Mouse (Mus musculus) embryonic facial prominence, embryonic 10.5 days (tissue): ENCODE measurements at regions not wholly inside any gene's neighbourhood (a gene's known extent, or its start where the extent isn't known, plus 50 kb on each side); places are given as distances from the start of the nearest gene placed in this dataset.
A peak's percentile ranks its signal among the peaks of the same experiment; 100 is the strongest.

Experiments used
- DNase-seq: peaks from one replicate; pipeline ENCODE4 v3.0.0-alpha.2; 2017; ENCODE audit warnings: low spot score
- H3K27ac ChIP-seq: fragments of 300-500 bp; sonication (generic); replicated peaks from 2 replicates; pipeline ENCODE4 v1.5.1; 2016; ENCODE audit warnings: mild to moderate bottlenecking
- H3K27me3 ChIP-seq: fragments of 300-500 bp; sonication (generic); replicated peaks from 2 replicates; pipeline ENCODE4 v1.6.1; 2016; ENCODE audit warnings: low read depth, mild to moderate bottlenecking; ENCODE audit not compliant: poor library complexity, severe bottlenecking
- H3K36me3 ChIP-seq: fragments of 300-500 bp; sonication (generic); replicated peaks from 2 replicates; pipeline ENCODE4 v1.6.1; 2016; ENCODE audit warnings: mild to moderate bottlenecking, moderate library complexity
- H3K4me1 ChIP-seq: fragments of 300-500 bp; sonication (generic); 2 replicates; pipeline ENCODE4 v1.6.1; 2016
- H3K4me3 ChIP-seq: fragments of 300-500 bp; sonication (generic); 2 replicates; pipeline ENCODE4 v1.5.1; 2016; ENCODE audit warnings: mild to moderate bottlenecking, moderate library complexity
- H3K9me3 ChIP-seq: fragments of 300-500 bp; sonication (generic); 2 replicates; pipeline ENCODE4 v1.6.1; 2016; ENCODE audit warnings: mild to moderate bottlenecking
- WGBS: fragments of 180-500 bp; shearing (Covaris S2); methylation state at CpG from one replicate; pipeline ENCODE4 v1.1.7; 2016; 5-methylcytosine and 5-hydroxymethylcytosine counted together

DNA sequence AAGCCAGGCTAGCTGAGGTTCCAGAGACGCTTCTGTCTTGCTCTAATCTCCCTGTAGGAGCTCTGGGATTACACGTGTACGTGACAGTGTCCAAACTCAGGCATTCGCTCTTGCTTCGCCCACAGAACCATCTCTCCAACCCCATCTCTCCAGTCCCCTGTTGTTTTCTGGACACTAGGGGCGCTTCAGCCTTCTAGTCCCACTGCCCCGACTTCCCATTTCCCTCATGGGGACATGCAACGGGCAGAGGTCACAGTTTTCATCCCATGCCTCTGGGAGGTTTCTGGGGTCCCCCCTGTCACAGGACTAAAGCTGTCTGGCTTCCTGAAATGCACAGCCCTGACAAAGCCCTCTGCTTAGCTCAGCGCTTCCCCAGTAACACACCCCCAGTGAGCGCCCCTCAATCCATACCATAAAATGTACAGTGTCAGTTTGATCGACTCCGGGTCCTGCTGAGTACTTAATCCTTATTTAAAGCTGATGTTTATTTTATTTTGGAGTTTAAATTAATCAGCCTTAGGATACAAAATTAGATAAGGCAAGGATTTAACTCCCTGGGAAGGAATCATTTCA, 208.9 kb upstream of the Kcnab2 start:
- Histone ChIP-seq H3K27ac (no peak overlapping the region), H3K4me3 (no peak overlapping the region)

GRCm38 (mm10) chr4:152674140-152674539, 196.5 kb upstream of the Kcnab2 start:
- H3K27me3 ChIP-seq = no peaks in the 10 kb centered on the region
- no peak overlapping the region for H3K4me3 ChIP-seq
- no peak overlapping the region for H3K27ac ChIP-seq
- H3K9me3 ChIP-seq = peaks cover 6% of the 10 kb centered on the region; the same call in 1 of the 2 replicates
- H3K36me3 ChIP-seq = no peaks in the 10 kb centered on the region
- no peaks in the 10 kb centered on the region for H3K4me1 ChIP-seq
- no peak for DNase-seq
- 51% methylated on average over 11 of the region's 11 CpGs for WGBS

More for the DNA sequence above, 208.9 kb upstream of the Kcnab2 start:
- Histone ChIP-seq H3K4me1 (no peaks in the 10 kb centered on the region), H3K27me3 (no peaks in the 10 kb centered on the region), H3K36me3 (no peaks in the 10 kb centered on the region), H3K9me3 (peaks cover 19% of the 10 kb centered on the region; the same call in 1 of the 2 replicates)
- no peak for DNase-seq
- 63% methylated on average over 12 of the region's 12 CpGs for WGBS

- no peaks in the 10 kb centered on the region for H3K36me3 ChIP-seq
- DNase-seq = peak; percentile 38
- WGBS = 42% methylated on average over 8 of the region's 8 CpGs
- no peaks in the 10 kb centered on the region for H3K27me3 ChIP-seq
- no peaks in the 10 kb centered on the region for H3K4me1 ChIP-seq
- no peak overlapping the region for H3K4me3 ChIP-seq
- H3K27ac ChIP-seq = no peak overlapping the region
- peaks cover 3% of the 10 kb centered on the region; the same call in 1 of the 2 replicates for H3K9me3 ChIP-seq
These were observed 185.8 kb upstream of the Kcnab2 start for GRCm38 (mm10) chr4:152663482-152663881.

DNA sequence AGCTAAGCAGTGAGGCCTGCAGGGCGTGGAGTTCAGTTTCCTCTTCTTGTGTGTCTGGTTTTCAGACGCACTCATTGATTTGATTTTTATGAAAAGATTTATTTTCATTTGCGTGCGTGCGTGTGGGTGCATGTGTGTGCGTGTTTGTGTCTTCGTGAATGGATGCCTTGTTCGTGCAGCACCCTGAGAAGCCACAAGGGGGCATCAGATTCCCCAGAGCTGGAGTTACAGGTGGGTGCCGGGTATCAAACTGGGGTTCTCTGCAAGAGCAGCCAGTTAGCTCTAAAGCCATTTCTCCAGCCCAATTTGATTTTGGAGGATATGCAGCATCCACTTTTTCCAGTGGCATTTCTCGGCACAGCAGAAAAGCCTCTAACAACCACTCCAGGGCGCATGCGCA, 185.4 kb upstream of the Kcnab2 start:
- H3K9me3 ChIP-seq = peaks cover 3% of the 10 kb centered on the region; the same call in 1 of the 2 replicates
- 93% methylated on average over 12 of the region's 12 CpGs for WGBS
- no peak for DNase-seq
- H3K4me3 ChIP-seq = no peak overlapping the region
- no peaks in the 10 kb centered on the region for H3K27me3 ChIP-seq
- no peak overlapping the region for H3K27ac ChIP-seq
- H3K36me3 ChIP-seq = no peaks in the 10 kb centered on the region
- no peaks in the 10 kb centered on the region for H3K4me1 ChIP-seq

DNA sequence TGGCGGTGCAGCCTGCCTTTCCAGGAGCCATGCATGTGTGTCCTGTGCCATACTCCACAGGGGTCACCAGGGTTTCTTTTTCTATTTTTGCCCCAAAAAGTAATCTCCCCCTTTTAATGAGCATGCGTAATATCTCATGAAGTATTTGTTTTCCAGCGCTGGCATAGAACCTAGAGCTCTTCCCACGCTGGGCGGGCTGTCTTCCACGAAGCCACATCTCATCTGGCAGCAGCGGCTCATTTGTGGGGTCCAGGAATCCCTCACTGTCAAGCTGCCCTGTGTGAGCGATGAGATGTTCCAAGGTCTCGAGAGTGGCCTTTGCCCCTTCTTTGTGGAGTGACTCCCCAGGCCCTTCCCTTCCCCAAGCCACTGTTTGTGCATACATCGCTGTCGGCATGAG, 184.8 kb upstream of the Kcnab2 start:
- no peaks in the 10 kb centered on the region for H3K4me1 ChIP-seq
- peaks cover 3% of the 10 kb centered on the region; the same call in 1 of the 2 replicates for H3K9me3 ChIP-seq
- no peaks in the 10 kb centered on the region for H3K27me3 ChIP-seq
- H3K36me3 ChIP-seq = no peaks in the 10 kb centered on the region
- no peak overlapping the region for H3K4me3 ChIP-seq
- DNase-seq = no peak
- H3K27ac ChIP-seq = no peak overlapping the region
- WGBS = 91% methylated on average over 11 of the region's 11 CpGs

GRCm38 (mm10) chr4:152650198-152650597, 172.5 kb upstream of the Kcnab2 start:
- no peaks in the 10 kb centered on the region for H3K27me3 ChIP-seq
- no peaks in the 10 kb centered on the region for H3K4me1 ChIP-seq
- DNase-seq = no peak
- no peaks in the 10 kb centered on the region for H3K9me3 ChIP-seq
- no peak overlapping the region for H3K27ac ChIP-seq
- H3K36me3 ChIP-seq = no peaks in the 10 kb centered on the region
- no peak overlapping the region for H3K4me3 ChIP-seq
- WGBS = 76% methylated on average over 8 of the region's 8 CpGs

DNA sequence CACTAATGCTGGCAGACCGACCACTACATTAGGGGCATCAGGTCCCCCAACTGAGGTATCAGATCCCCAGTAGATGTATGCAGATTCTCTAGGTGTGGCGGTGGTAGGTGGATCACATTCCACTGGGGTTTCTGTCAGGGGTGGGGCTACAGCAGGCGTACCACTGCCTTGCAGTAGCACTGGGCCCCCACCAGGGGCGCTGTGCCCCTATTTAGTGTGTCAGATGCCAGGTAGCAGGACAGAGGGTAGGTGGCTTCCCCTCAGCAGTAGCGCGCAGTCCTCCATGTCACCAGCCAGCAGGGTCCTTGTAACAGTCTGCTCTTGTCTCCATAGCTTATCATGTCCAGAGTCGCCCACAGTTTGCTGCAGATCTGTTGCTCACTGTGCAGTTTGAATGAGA, 169.9 kb upstream of the Kcnab2 start:
- H3K36me3 ChIP-seq = no peaks in the 10 kb centered on the region
- H3K4me3 ChIP-seq = no peak overlapping the region
- no peaks in the 10 kb centered on the region for H3K27me3 ChIP-seq
- H3K4me1 ChIP-seq = no peaks in the 10 kb centered on the region
- peak; percentile 43 for DNase-seq
- 55% methylated on average over 7 of the region's 7 CpGs for WGBS
- H3K9me3 ChIP-seq = no peaks in the 10 kb centered on the region
- no peak overlapping the region for H3K27ac ChIP-seq

DNA sequence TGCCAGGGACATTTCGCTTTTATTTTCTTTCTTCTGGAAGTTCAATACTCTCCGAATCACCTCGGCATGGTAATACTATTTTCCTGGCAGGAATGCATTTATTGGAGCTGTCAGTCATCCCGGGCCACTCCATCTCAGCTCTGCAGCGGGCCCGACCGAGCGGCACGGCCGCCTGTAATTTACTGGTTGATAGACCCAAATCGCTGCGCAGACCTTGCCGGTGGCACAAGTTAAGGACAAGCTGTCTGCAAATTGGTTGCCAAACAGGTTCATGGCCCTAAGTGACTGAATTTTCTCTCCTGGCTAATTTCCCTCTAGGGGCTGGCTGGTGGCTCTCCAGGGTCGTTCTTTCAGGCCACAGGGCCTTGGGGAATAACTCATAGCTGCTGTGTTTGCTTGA, 169.4 kb upstream of the Kcnab2 start:
- no peak for DNase-seq
- H3K4me3 ChIP-seq = no peak overlapping the region
- H3K9me3 ChIP-seq = no peaks in the 10 kb centered on the region
- no peak overlapping the region for H3K27ac ChIP-seq
- H3K27me3 ChIP-seq = no peaks in the 10 kb centered on the region
- 92% methylated on average over 14 of the region's 14 CpGs for WGBS
- H3K36me3 ChIP-seq = no peaks in the 10 kb centered on the region
- H3K4me1 ChIP-seq = peaks cover 3% of the 10 kb centered on the region

DNA sequence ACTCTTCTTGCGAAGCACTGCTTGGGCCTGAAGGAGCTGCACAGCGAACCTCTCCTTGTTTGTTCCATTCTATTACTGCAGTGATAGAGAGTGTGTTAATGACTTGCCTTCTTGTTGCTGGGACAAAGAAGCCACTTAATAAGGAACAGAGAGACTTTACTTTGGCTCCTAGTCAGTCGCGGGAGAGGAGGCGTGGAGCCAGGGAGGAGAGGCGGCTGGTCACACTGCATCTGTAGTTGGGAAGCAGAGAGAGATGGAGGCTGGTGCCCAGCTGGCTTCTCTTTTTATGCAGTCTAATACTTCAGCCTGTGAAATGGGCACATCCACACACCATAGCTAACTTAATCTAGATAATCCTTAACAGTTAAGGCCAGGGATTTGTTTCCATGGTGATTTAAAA, 159.4 kb upstream of the Kcnab2 start:
- Histone ChIP-seq H3K36me3 (no peaks in the 10 kb centered on the region), H3K4me1 (peaks cover 17% of the 10 kb centered on the region), H3K27me3 (no peaks in the 10 kb centered on the region), H3K4me3 (no peak overlapping the region), H3K27ac (no peak overlapping the region), H3K9me3 (no peaks in the 10 kb centered on the region)
- 44% methylated on average over 6 of the region's 6 CpGs for WGBS
- no peak for DNase-seq

DNA sequence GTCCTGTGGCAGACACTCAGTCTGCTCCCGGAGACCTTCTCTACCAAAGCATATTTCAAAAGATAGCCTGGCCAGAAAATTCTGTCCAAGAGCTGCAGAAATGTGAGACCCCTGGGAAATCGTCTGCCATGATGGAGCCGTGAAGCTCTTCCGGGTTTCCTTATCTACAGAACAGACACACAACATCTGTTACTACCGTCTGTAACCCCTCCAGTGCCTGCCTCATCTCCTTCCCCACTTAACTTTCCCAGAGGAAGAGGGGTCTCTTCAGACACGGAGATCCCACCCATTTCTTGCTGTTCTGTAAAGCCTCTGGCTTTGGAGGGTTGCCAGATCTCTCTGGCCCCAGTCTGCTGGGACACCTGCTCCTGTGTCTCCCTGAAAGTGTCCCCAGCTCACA, 156.2 kb upstream of the Kcnab2 start:
- H3K27ac ChIP-seq = no peak overlapping the region

DNA sequence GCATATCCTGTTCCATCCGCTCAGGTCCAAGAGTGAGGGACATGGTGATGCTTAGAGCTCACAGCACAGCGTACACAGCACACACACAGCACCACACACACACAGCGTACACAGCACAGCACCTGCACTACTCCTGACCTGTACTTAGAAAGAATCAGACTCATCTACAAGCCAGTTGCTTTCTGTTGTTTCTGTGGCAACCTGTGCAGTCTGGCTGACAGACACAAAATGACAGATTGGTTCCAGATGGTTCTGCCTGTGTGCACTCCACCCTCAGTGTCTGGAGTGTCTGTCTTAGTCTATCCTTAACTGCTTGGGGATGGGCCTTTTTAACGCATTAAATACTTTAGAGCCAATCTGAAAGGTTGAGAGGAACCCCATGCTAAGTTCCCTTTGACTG, 150.4 kb upstream of the Kcnab2 start:
- no peak for DNase-seq
- Histone ChIP-seq H3K4me1 (peaks cover 25% of the 10 kb centered on the region), H3K27me3 (peaks cover 5% of the 10 kb centered on the region; the same call in 1 of the 2 replicates), H3K27ac (no peak overlapping the region), H3K36me3 (no peaks in the 10 kb centered on the region), H3K9me3 (no peaks in the 10 kb centered on the region), H3K4me3 (no peak overlapping the region)
- WGBS = 78% methylated on average over 4 of the region's 4 CpGs

More for the DNA sequence above, 156.2 kb upstream of the Kcnab2 start:
- Histone ChIP-seq H3K36me3 (no peaks in the 10 kb centered on the region), H3K4me3 (no peak overlapping the region), H3K27me3 (no peaks in the 10 kb centered on the region), H3K4me1 (0 out of 2 replicates have a peak, but pooled peaks cover 4% of the 10 kb centered on the region), H3K9me3 (no peaks in the 10 kb centered on the region)
- DNase-seq = no peak
- WGBS = 67% methylated on average over 6 of the region's 6 CpGs

- Histone ChIP-seq H3K9me3 (no peaks in the 10 kb centered on the region), H3K4me1 (peaks cover 32% of the 10 kb centered on the region), H3K4me3 (peak overlapping the region; percentile 27; the same call in 1 of the 2 replicates), H3K27me3 (peaks cover 10% of the 10 kb centered on the region), H3K27ac (no peak overlapping the region), H3K36me3 (no peaks in the 10 kb centered on the region)
- peak; percentile 81 for DNase-seq
- WGBS = 7% methylated on average over 22 of the region's 22 CpGs
These were observed 147.6 kb upstream of the Kcnab2 start for GRCm38 (mm10) chr4:152625032-152626003.
